Mouse (Mus musculus) embryonic fibroblast, embryonic 13.5 days (primary cell): ENCODE data around the gene Dph5. TPM values are rescaled to one million over a fixed set of nuclear protein-coding genes. Genes with fewer than 3 reads are reported as not detected.

ENCODE experiments used
- H3K27ac ChIP-seq: 2 replicates; pipeline ENCODE4 v1.5.1; 2012; ENCODE audit warnings: low read length, control low read depth, inconsistent platforms; ENCODE audit not compliant: insufficient read depth
- H3K4me1 ChIP-seq: 2 replicates; pipeline ENCODE4 v1.6.1; 2011; ENCODE audit warnings: low read length; ENCODE audit not compliant: control insufficient read depth, insufficient read depth
- H3K4me3 ChIP-seq: 2 replicates; pipeline ENCODE4 v1.5.1; 2011; ENCODE audit warnings: mild to moderate bottlenecking, control low read depth, low read length; ENCODE audit not compliant: insufficient read depth
- CTCF ChIP-seq: IDR thresholded peaks from 2 replicates; pipeline ENCODE4 v1.5.1; 2011; ENCODE audit warnings: mild to moderate bottlenecking, control low read depth, low read length, moderate library complexity, borderline replicate concordance; ENCODE audit not compliant: insufficient read depth
- POLR2A ChIP-seq: IDR thresholded peaks from 2 replicates; pipeline ENCODE4 v1.6.1; 2011; ENCODE audit warnings: low read depth, mild to moderate bottlenecking, control low read depth, low read length, moderate library complexity
- polyA plus RNA-seq: library from polyadenylated mRNA; stranded (reverse); fragments of >200 nt; gene quantifications from 2 replicates; pipeline ENCODE4 v1.2.4, GENCODE M21; 2011; ENCODE audit warnings: low read depth; ENCODE audit not compliant: missing spikeins, insufficient read length

The Dph5 gene
- polyA plus RNA-seq, 1 experiment, result 16.1 TPM

GRCm38 (mm10) chr3:115949220-115949920 lies 61.7 kb downstream of the Dph5 start:
- TF ChIP-seq CTCF (no peak), POLR2A (no peak)

DNA sequence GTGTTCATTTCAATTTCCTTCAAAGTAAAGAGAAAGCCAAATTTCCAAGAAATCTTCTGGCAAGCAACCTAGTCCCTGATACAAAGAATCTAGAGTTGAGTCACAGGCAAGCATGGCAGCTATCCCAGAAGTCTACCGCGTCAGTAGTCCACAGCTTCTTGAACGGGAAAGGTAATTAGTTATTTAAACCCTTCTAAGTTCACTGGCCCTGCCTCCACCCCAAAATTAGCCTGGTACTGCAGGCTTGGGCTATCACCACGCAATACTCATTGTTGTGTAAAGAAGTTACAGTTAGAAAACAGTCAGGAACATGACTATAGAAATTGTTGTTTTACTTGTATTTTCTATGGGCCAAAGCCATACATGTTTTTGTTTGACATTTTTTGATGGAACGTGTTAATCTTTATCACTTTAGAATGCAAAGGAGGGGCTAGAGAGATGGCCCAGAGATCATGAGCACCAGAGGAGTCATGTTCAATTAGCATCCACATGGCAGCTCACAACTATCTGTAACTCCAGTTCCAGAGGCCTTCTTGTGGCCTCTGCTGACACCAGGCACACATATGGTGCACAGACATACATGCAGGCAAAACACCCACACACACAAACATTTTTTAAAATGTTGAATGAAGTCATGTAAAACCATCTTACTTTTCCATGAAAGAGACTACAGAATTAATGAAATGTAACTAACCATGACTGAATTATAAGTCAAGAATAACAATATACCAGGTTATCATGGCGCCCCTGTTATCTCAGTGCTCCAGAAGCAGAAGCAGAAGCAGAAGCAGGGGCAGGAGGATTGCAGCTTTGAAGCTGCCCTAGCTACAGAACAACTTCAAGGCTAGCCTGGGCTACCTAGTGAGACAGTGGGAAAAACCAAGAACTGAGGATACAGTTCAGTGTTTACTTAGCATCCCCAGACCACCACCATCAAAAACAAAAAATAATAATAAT lies 62.6 kb downstream of the Dph5 start:
- Histone ChIP-seq H3K4me3 (no peak overlapping the region), H3K27ac (peak overlapping the region; percentile 90), H3K4me1 (peaks cover 14% of the 10 kb centered on the region)
- no peak for TF ChIP-seq POLR2A
- TF ChIP-seq CTCF, result no peak

More at GRCm38 (mm10) chr3:115949220-115949920, 61.7 kb downstream of the Dph5 start:
- peak overlapping the region; percentile 90 for H3K27ac ChIP-seq
- H3K4me1 ChIP-seq, result peaks cover 14% of the 10 kb centered on the region
- H3K4me3 ChIP-seq, result no peak overlapping the region

GRCm38 (mm10) chr3:115951221-115951620 lies 63.6 kb downstream of the Dph5 start:
- H3K27ac ChIP-seq, result peak overlapping the region; percentile 90
- no peak for TF ChIP-seq POLR2A
- TF ChIP-seq CTCF, result no peak
- no peak overlapping the region for H3K4me3 ChIP-seq
- H3K4me1 ChIP-seq, result peaks cover 14% of the 10 kb centered on the region

- TF ChIP-seq POLR2A (no peak), CTCF (no peak)
- Histone ChIP-seq H3K4me3 (no peak overlapping the region), H3K27ac (no peak overlapping the region), H3K4me1 (peaks cover 14% of the 10 kb centered on the region)
These were observed 64.7 kb downstream of the Dph5 start for GRCm38 (mm10) chr3:115952356-115952755.

GRCm38 (mm10) chr3:115953088-115953487 lies 65.5 kb downstream of the Dph5 start:
- Histone ChIP-seq H3K4me3 (no peak overlapping the region), H3K27ac (peak overlapping the region; percentile 70), H3K4me1 (peaks cover 14% of the 10 kb centered on the region)
- no peak for TF ChIP-seq CTCF
- TF ChIP-seq POLR2A, result no peak

DNA sequence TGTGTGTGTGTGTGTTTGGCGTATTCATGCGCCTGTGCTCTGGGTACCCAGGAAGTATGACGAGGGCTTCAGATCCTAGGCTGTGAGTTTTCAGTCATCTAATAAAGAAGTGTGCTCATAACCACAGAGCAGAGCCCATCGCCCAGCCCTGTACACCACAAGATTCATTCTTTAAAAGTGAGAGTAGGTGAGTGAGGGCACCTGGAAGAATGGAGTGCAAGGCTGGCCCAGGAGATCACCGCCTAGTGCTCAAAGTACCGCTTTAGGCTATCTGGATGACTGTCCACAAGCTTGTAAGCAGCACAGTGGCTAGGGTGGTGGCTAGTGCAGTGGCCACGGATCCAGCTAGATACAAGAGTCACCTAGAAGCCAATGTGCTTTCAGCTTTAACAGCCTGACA lies 69.6 kb downstream of the Dph5 start:
- Histone ChIP-seq H3K4me3 (no peak overlapping the region), H3K27ac (no peak overlapping the region), H3K4me1 (peaks cover 7% of the 10 kb centered on the region; the same call in 1 of the 2 replicates)
- no peak for TF ChIP-seq CTCF
- no peak for TF ChIP-seq POLR2A

- TF ChIP-seq POLR2A (no peak), CTCF (no peak)
- peak overlapping the region; percentile 91 for H3K27ac ChIP-seq
- no peak overlapping the region for H3K4me3 ChIP-seq
- 0 out of 2 replicates have a peak, but pooled peaks cover 3% of the 10 kb centered on the region for H3K4me1 ChIP-seq
These were observed 73.8 kb downstream of the Dph5 start for GRCm38 (mm10) chr3:115961311-115962027.

GRCm38 (mm10) chr3:115962028-115962415 lies 74.4 kb downstream of the Dph5 start:
- Histone ChIP-seq H3K4me3 (no peak overlapping the region), H3K4me1 (0 out of 2 replicates have a peak, but pooled peaks cover 3% of the 10 kb centered on the region), H3K27ac (no peak overlapping the region; the same call in 1 of the 2 replicates)
- no peak for TF ChIP-seq POLR2A
- no peak for TF ChIP-seq CTCF

DNA sequence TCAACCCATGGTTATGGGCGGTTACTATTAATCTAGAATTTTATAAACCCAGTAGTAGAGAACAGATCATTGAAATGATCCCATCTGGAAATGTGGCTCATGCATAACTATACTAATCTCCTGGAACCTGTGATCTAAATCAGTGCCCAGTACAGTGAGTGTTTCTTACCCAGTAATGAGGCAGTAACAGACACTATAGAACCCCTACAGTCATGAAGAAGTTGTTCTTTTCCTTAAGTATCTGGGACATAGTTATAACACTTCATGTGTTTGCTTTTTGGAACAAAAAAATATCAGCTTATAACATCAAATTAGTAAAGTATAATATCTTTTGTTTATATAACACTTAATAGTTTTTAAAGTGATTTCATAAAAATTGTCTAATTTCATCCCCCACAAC lies 76.0 kb downstream of the Dph5 start:
- no peak overlapping the region for H3K27ac ChIP-seq
- no peak overlapping the region for H3K4me3 ChIP-seq
- H3K4me1 ChIP-seq, result 0 out of 2 replicates have a peak, but pooled peaks cover 3% of the 10 kb centered on the region
- TF ChIP-seq CTCF (no peak), POLR2A (no peak)
